Mouse (Mus musculus): ENCODE measurements at regions not wholly inside any gene's neighbourhood (a gene's known extent, or its start where the extent isn't known, plus 50 kb on each side); places are given as distances from the start of the nearest gene placed in this dataset.

DNA sequence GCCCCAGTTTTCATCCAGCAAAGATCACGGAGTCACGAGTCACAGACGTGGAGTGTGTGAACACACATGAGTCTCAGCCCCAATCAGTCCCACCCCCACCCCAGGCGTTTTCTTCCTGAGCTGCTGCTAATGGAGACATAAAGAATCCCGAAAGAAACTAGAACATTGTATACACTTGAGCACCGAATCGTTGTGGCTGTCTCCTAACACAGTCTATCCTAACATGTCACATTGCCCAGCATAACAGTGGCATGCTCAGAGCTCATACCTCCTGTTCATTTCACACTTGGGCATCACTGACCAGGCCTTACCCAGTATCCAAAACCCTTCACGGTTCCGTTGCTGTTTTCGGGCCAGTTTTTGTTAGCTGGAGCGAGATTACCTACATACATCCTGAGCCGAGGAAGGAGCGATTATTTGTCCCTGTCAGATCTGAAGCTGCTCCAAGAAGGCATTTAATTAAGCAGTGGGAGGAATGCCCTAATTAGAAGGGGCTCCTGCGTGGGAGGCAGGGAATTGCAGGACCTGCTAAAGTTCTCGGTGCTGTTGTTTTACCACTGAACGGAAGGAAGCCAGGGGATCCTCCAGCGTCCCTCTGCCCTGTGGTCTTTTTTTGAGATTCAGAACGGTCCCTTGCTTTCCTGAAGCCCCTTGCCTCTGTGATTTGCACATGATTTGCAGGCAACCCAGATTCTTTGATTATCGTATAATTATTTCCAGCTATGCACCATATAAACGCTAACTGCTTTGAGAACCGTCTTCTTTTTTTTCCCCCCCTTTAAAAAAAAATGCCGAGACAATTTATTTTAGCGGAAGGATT lies 53.4 kb upstream of the Nap1l1 start:
- H3K27me3 ChIP-seq = no peaks in the 10 kb centered on the region
- in situ Hi-C loops (cut with MboI; ENCODE audit: low pct_unique_long_range_greater_than_20kb) = no loop called here
- DNase-seq (ENCODE audit: low read depth, low spot score) (no peak), ATAC-seq (no peak)
- POLR2A ChIA-PET = interaction anchor here (1.1 kb wide), 1 partner anchor 35 kb away, joined by 3 read pairs; no protein-coding TSS in a partner anchor
- CTCF ChIA-PET = no interaction called here
- no peak for TF ChIP-seq CTCF (IDR thresholded peaks at IDR 0.05)

DNA sequence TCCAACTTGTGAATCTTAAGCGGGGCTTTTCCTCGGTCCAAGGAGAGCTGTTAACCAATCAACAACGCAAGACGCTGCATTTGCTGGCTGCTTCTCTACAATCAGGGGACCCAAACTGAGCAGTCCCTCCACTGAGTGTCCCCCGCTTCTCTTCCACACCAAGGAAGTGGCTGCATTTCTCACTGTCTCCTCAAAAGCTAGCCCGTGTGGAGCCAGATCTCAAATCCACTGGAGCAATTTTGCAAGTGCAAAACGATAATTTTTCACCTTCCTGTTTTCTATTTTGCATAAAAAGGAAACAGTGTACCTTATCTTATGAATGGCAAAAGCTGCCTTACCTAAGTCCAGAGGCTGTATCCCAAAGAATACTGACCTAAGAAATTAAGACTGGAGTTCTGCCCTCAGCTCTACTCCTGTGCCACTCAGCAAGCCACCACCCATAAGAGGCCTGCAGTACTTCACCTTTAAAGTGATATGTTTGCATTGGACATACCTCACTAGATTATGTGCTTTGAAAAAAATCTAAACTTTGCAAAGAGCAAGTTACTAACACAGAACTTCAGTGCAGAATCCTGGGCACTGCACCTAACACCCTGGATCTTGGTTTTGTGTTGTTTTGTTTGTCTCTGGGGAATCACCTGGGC lies 52.7 kb upstream of the Nap1l1 start:
- H3K27me3 ChIP-seq = no peaks in the 10 kb centered on the region
- TF ChIP-seq CTCF (IDR thresholded peaks at IDR 0.05) = no peak
- ChIA-PET POLR2A (no interaction called here), CTCF (no interaction called here)
- DNase-seq (ENCODE audit: low read depth, low spot score) (no peak), ATAC-seq (no peak)
- in situ Hi-C loops (cut with MboI; ENCODE audit: low pct_unique_long_range_greater_than_20kb) = no loop called here

DNA sequence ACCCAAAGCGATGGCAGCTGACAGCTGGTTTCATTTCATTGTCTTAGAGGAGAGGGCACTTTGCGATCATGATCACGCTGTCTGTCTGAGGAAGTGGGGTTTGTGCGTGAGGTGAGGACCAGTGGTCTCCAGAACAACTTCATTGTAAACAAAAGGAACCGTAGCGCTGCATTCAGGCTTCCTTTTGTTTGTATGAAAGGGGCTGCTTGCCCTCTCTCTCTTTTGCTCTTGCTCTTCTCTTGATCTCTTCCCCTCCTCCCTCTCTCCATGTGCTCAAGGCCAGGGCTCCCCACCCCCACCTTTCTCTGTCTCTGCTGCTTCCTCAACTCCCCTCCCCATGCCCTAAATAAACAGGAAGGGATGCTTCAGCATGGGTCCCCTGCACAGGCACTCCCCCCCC lies 51.0 kb upstream of the Nap1l1 start:
- ChIA-PET POLR2A (no interaction called here), CTCF (no interaction called here)
- in situ Hi-C loops (cut with MboI; ENCODE audit: low pct_unique_long_range_greater_than_20kb) = no loop called here
- ATAC-seq (no peak), DNase-seq (ENCODE audit: low read depth, low spot score) (no peak)
- no peak for TF ChIP-seq CTCF (IDR thresholded peaks at IDR 0.05)
- H3K27me3 ChIP-seq = no peaks in the 10 kb centered on the region

DNA sequence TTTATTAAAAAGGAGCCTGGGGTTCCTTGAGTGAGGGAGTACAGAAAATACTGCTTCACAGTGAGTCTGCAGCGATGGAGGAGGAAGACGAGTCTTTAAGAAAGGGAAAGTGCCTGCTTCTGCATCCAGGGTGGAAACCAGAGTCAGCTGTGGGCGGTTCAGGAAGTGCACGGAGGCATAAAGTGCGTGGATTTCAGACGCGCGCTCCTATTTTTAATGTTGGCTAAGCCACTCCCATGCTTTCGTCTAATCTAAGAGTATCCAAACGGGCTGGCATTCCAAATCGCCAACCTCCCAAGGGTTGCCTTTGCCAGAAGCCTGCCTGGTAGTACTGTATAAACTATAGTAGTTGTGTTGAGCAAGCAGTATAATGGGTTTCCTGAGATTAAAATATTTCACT lies 50.4 kb upstream of the Nap1l1 start:
- no peaks in the 10 kb centered on the region for H3K27me3 ChIP-seq
- CTCF ChIA-PET = no interaction called here
- POLR2A ChIA-PET = no interaction called here
- no peak for ATAC-seq
- in situ Hi-C loops (cut with MboI; ENCODE audit: low pct_unique_long_range_greater_than_20kb) = no loop called here
- DNase-seq (ENCODE audit: low read depth, low spot score) = no peak
- TF ChIP-seq CTCF (IDR thresholded peaks at IDR 0.05) = no peak

Measured in Patski (cell line).